Mouse (Mus musculus) kidney, postnatal 25 days (tissue): ENCODE results near the gene Serpine1.
A peak's percentile ranks its signal among the peaks of the same experiment; 100 is the strongest.

Source experiments
- DNase-seq, 2 experiments: peaks; one replicate each; pipeline ENCODE4 v3.0.0; 2021; ENCODE audit warnings: mixed read lengths in 2 of 2

Serpine1 gene

GRCm38 (mm10) chr5:137051914-137052505 is 20.1 kb downstream of the Serpine1 start:
- peak; percentile 20 to 49 for DNase-seq

- no peak for DNase-seq
Measured at GRCm38 (mm10) chr5:137051125-137051524, 20.9 kb downstream of the Serpine1 start.

GRCm38 (mm10) chr5:137046991-137047390 is 25.1 kb downstream of the Serpine1 start:
- no peak for DNase-seq

- no peak for DNase-seq
Measured at GRCm38 (mm10) chr5:137046324-137046718, 25.7 kb downstream of the Serpine1 start.

GRCm38 (mm10) chr5:137045402-137046323 is 26.4 kb downstream of the Serpine1 start, which contains the start of gene Ap1s1:
TSS of gene Ap1s1 (minus strand) at chr5:137046135.
- peak; percentile 97 to 98 for DNase-seq

GRCm38 (mm10) chr5:137043997-137044396 is 28.1 kb downstream of the Serpine1 start:
- DNase-seq, result no peak

- no peak for DNase-seq
Measured at GRCm38 (mm10) chr5:137041442-137041841, 30.6 kb downstream of the Serpine1 start.

- DNase-seq, result no peak
Measured at GRCm38 (mm10) chr5:137039453-137039852, 32.6 kb downstream of the Serpine1 start.

GRCm38 (mm10) chr5:137036211-137036610 is 35.9 kb downstream of the Serpine1 start:
- peak in 1 of 2 experiments; percentile 32 for DNase-seq

- peak; percentile 93 to 95 for DNase-seq
Measured at GRCm38 (mm10) chr5:137032641-137033074, 39.4 kb downstream of the Serpine1 start.

GRCm38 (mm10) chr5:137032033-137032421 is 40.0 kb downstream of the Serpine1 start:
- peak in 1 of 2 experiments; percentile 40 for DNase-seq

- DNase-seq, result peak; percentile 27 to 61
Measured at GRCm38 (mm10) chr5:137031076-137032032, 40.7 kb downstream of the Serpine1 start.

GRCm38 (mm10) chr5:137030416-137030810 is 41.7 kb downstream of the Serpine1 start:
- DNase-seq, result no peak

GRCm38 (mm10) chr5:137029643-137030415 is 42.2 kb downstream of the Serpine1 start:
- DNase-seq, result peak; percentile 96 to 98

- DNase-seq, result no peak
Measured at GRCm38 (mm10) chr5:137029273-137029585, 42.8 kb downstream of the Serpine1 start.

GRCm38 (mm10) chr5:137028561-137029272 is 43.4 kb downstream of the Serpine1 start:
- DNase-seq, result no peak

GRCm38 (mm10) chr5:137026092-137026491 is 46.0 kb downstream of the Serpine1 start, which contains the start of gene Vgf:
TSS of gene Vgf (plus strand) at chr5:137026392.
- DNase-seq, result no peak

- DNase-seq, result peak; percentile 76 to 86
Measured at GRCm38 (mm10) chr5:137025132-137025531, 46.9 kb downstream of the Serpine1 start.

GRCm38 (mm10) chr5:137024318-137024717 is 47.8 kb downstream of the Serpine1 start:
- DNase-seq, result no peak

- no peak for DNase-seq
Measured at GRCm38 (mm10) chr5:137015913-137016312, 56.2 kb downstream of the Serpine1 start.

- no peak for DNase-seq
Measured at GRCm38 (mm10) chr5:137012401-137012950, 59.6 kb downstream of the Serpine1 start.
